Mouse (Mus musculus) heart, embryonic 11.5 days (tissue): ENCODE data around the gene Fam196b. TPM values are rescaled to one million over a fixed set of nuclear protein-coding genes. Genes with fewer than 3 reads are reported as not detected.

ENCODE experiments used
- ATAC-seq: fragments of 200-750 bp; cut with Nextera tagmentation; replicated peaks from 2 replicates; pipeline ENCODE4 v1.8.0; 2017; ENCODE audit warnings: moderate library complexity; ENCODE audit not compliant: insufficient number of reproducible peaks, low FRiP score, low TSS enrichment
- H3K27ac ChIP-seq: fragments of 300-500 bp; sonication (generic); 2 replicates; pipeline ENCODE4 v1.5.1; 2014; ENCODE audit warnings: mild to moderate bottlenecking, low read depth, low read length
- H3K27me3 ChIP-seq: fragments of 300-500 bp; sonication (generic); 2 replicates; pipeline ENCODE4 v1.6.1; 2014; ENCODE audit warnings: mild to moderate bottlenecking, low read length, mixed read lengths; ENCODE audit not compliant: control insufficient read depth, insufficient read depth
- H3K36me3 ChIP-seq: fragments of 300-500 bp; sonication (generic); 2 replicates; pipeline ENCODE4 v1.6.1; 2014; ENCODE audit warnings: mild to moderate bottlenecking, low read length, moderate library complexity, mixed read lengths; ENCODE audit not compliant: control insufficient read depth, insufficient read depth
- H3K4me1 ChIP-seq: fragments of 300-500 bp; sonication (generic); 2 replicates; pipeline ENCODE4 v1.6.1; 2014; ENCODE audit warnings: low read length; ENCODE audit not compliant: control insufficient read depth, insufficient read depth
- H3K4me2 ChIP-seq: fragments of 300-500 bp; sonication (generic); 2 replicates; pipeline ENCODE4 v1.6.1; 2014; ENCODE audit warnings: mild to moderate bottlenecking, moderate library complexity
- H3K4me3 ChIP-seq: fragments of 300-500 bp; sonication (generic); 2 replicates; pipeline ENCODE4 v1.5.1; 2014; ENCODE audit warnings: low read depth, low read length
- H3K9ac ChIP-seq: fragments of 300-500 bp; sonication (generic); 2 replicates; pipeline ENCODE4 v1.6.1; 2014; ENCODE audit warnings: mild to moderate bottlenecking, low read depth, low read length, moderate library complexity
- H3K9me3 ChIP-seq: fragments of 300-500 bp; sonication (generic); replicated peaks from 2 replicates; pipeline ENCODE4 v1.6.1; 2016; ENCODE audit warnings: low read length; ENCODE audit not compliant: control insufficient read depth
- WGBS: fragments of 180-500 bp; shearing (Covaris S2); extraction: QIAGEN DNeasy Blood & Tissue Kit; methylation state at CpG from one replicate; pipeline ENCODE4 v1.1.7; 2014; ENCODE audit not compliant: insufficient replicate concordance; 5-methylcytosine and 5-hydroxymethylcytosine counted together
- polyA plus RNA-seq: library from polyadenylated mRNA; unstranded; fragments of >200 nt; fragmentation: Nextera tagmentation; extraction: Ambion mirVana; gene quantifications from 2 replicates; pipeline ENCODE4 v1.2.1, GENCODE M21; 2014

Fam196b gene
- 0.27 and 0.43 TPM in 2 replicates for polyA plus RNA-seq

GRCm38 (mm10) chr11:34314534-34315379, at the start of gene Fam196b:
Gene Fam196b (plus strand): TSS chr11:34314822.
- no peaks in the 10 kb centered on the region for H3K36me3 ChIP-seq
- H3K27me3 ChIP-seq: no peaks in the 10 kb centered on the region
- ATAC-seq: no peak
- H3K4me1 ChIP-seq: peaks cover 3% of the 10 kb centered on the region; the same call in 1 of the 2 replicates
- no peaks in the 10 kb centered on the region for H3K9me3 ChIP-seq
- H3K4me3 ChIP-seq: peak within 1 kb of the TSS; percentile 37
- peak within 1 kb of the TSS; percentile 68 for H3K4me2 ChIP-seq
- H3K27ac ChIP-seq: no peak within 1 kb of the TSS
- 6% methylated on average over 13 of the region's 13 CpGs for WGBS
- H3K9ac ChIP-seq: peak within 1 kb of the TSS; percentile 34; the same call in 1 of the 2 replicates

- Histone ChIP-seq H3K27ac (no peak overlapping the region), H3K9me3 (no peaks in the 10 kb centered on the region), H3K4me1 (no peaks in the 10 kb centered on the region), H3K4me3 (no peak overlapping the region), H3K27me3 (no peaks in the 10 kb centered on the region), H3K4me2 (no peak overlapping the region), H3K36me3 (no peaks in the 10 kb centered on the region), H3K9ac (no peak overlapping the region)
- 70% methylated on average over 10 of the region's 10 CpGs for WGBS
- no peak for ATAC-seq
These were observed 42.6 kb upstream of the Fam196b start for GRCm38 (mm10) chr11:34272016-34272415.

- no peak overlapping the region for H3K4me3 ChIP-seq
- H3K9me3 ChIP-seq: no peaks in the 10 kb centered on the region
- no peaks in the 10 kb centered on the region for H3K27me3 ChIP-seq
- 46% methylated on average over 2 of the region's 2 CpGs for WGBS
- ATAC-seq: no peak
- no peaks in the 10 kb centered on the region for H3K4me1 ChIP-seq
- H3K36me3 ChIP-seq: no peaks in the 10 kb centered on the region
- no peak overlapping the region for H3K27ac ChIP-seq
- H3K9ac ChIP-seq: no peak overlapping the region
- H3K4me2 ChIP-seq: no peak overlapping the region
These were observed 38.7 kb upstream of the Fam196b start for GRCm38 (mm10) chr11:34275941-34276340.

GRCm38 (mm10) chr11:34276363-34277046, 38.1 kb upstream of the Fam196b start:
- WGBS: 76% methylated on average over 14 of the region's 14 CpGs
- no peak for ATAC-seq

GRCm38 (mm10) chr11:34277047-34277445, 37.6 kb upstream of the Fam196b start:
- Histone ChIP-seq H3K9me3 (no peaks in the 10 kb centered on the region), H3K4me1 (no peaks in the 10 kb centered on the region), H3K4me3 (no peak overlapping the region), H3K4me2 (no peak overlapping the region), H3K9ac (no peak overlapping the region), H3K27ac (no peak overlapping the region), H3K27me3 (no peaks in the 10 kb centered on the region), H3K36me3 (no peaks in the 10 kb centered on the region)
- ATAC-seq: no peak
- 62% methylated on average over 3 of the region's 3 CpGs for WGBS

More at GRCm38 (mm10) chr11:34276363-34277046, 38.1 kb upstream of the Fam196b start:
- no peaks in the 10 kb centered on the region for H3K9me3 ChIP-seq
- H3K27me3 ChIP-seq: no peaks in the 10 kb centered on the region
- H3K36me3 ChIP-seq: no peaks in the 10 kb centered on the region
- no peak overlapping the region for H3K4me2 ChIP-seq
- H3K4me3 ChIP-seq: no peak overlapping the region
- no peak overlapping the region for H3K27ac ChIP-seq
- no peak overlapping the region for H3K9ac ChIP-seq
- H3K4me1 ChIP-seq: no peaks in the 10 kb centered on the region

GRCm38 (mm10) chr11:34284124-34284808, 30.4 kb upstream of the Fam196b start:
- H3K27me3 ChIP-seq: no peaks in the 10 kb centered on the region
- H3K36me3 ChIP-seq: no peaks in the 10 kb centered on the region
- WGBS: 51% methylated on average over 13 of the region's 13 CpGs
- no peaks in the 10 kb centered on the region for H3K4me1 ChIP-seq
- H3K4me2 ChIP-seq: no peak overlapping the region
- ATAC-seq: no peak
- H3K4me3 ChIP-seq: no peak overlapping the region
- no peaks in the 10 kb centered on the region for H3K9me3 ChIP-seq
- no peak overlapping the region for H3K9ac ChIP-seq
- H3K27ac ChIP-seq: no peak overlapping the region

- ATAC-seq: no peak
- WGBS: 41% methylated on average over 4 of the region's 4 CpGs
- Histone ChIP-seq H3K9me3 (no peaks in the 10 kb centered on the region), H3K9ac (no peak overlapping the region), H3K27ac (no peak overlapping the region), H3K4me3 (no peak overlapping the region), H3K36me3 (no peaks in the 10 kb centered on the region), H3K27me3 (no peaks in the 10 kb centered on the region), H3K4me1 (no peaks in the 10 kb centered on the region), H3K4me2 (no peak overlapping the region)
These were observed 24.4 kb upstream of the Fam196b start for GRCm38 (mm10) chr11:34290265-34290664.

- ATAC-seq: no peak
These were observed 23.9 kb upstream of the Fam196b start for GRCm38 (mm10) chr11:34290708-34291107.

More at GRCm38 (mm10) chr11:34290708-34291107, 23.9 kb upstream of the Fam196b start:
- no peaks in the 10 kb centered on the region for H3K4me1 ChIP-seq
- WGBS: 45% methylated on average over 2 of the region's 2 CpGs
- no peak overlapping the region for H3K4me3 ChIP-seq
- no peaks in the 10 kb centered on the region for H3K36me3 ChIP-seq
- no peak overlapping the region for H3K4me2 ChIP-seq
- H3K9ac ChIP-seq: no peak overlapping the region
- no peaks in the 10 kb centered on the region for H3K27me3 ChIP-seq
- no peaks in the 10 kb centered on the region for H3K9me3 ChIP-seq
- H3K27ac ChIP-seq: no peak overlapping the region
